Mouse (Mus musculus) CD8-positive naive resting alpha-beta T cell, adult 2 months (primary cell): ENCODE results near the gene Fam213a.

Experiments
- DNase-seq, 2 experiments: peaks; one replicate each; pipeline ENCODE4 v3.0.0; 2022; ENCODE audit warnings: low read depth in 2 of 2, low spot score in 2 of 2

Gene Fam213a

GRCm38 (mm10) chr14:40963501-40964213, 49.9 kb downstream of the Fam213a start:
- DNase-seq: no peak

DNA sequence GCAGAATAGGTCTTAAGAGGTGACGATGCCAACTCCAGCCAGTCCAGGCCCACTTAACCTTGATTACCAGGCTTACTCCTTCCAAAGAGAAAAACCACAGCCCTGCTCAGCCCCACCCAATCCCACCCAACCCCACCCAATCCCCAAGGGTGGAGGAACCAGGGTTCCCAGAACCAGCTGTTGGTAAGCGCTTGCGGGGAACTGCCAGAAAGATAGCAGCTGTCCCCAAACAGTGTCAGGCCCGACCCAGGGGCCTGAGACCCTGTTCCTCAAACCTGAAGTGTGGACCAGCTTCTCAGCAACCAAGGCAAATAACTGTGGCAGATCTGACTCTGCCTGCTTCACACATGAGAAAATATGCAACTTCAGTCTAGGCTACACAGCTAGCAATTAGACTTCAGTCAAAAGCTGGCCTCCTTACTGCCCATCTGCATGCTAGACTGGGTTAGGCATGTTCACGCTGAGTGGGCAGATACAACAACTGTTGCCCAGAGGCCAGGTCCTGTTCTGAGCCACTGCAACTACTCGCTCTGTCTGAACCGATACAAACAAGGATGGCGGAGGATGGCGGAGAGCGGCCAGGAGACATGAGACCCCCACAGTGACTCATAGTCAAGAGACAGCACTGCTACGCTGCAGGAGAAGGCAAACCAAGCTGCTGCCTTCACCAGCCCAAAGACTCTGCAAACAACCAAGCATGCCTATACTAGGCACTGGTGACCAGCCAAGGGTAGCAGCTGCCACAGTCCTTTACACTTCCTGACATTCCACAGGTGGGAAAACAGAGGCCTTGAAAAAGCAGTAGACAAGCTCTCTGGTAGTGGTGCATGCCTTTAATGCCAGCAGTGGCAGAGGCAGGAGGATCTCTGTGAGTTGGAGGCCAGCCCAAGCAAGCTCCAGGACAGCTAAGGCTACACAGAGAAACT, 51.0 kb downstream of the Fam213a start:
- no peak for DNase-seq

- DNase-seq: no peak
Measured at GRCm38 (mm10) chr14:40960237-40960636, 53.4 kb downstream of the Fam213a start.

- no peak for DNase-seq
Measured at GRCm38 (mm10) chr14:40959586-40959985, 54.0 kb downstream of the Fam213a start.

GRCm38 (mm10) chr14:40958986-40959381, 54.6 kb downstream of the Fam213a start:
- peak in 1 of 2 experiments; percentile 39 for DNase-seq

DNA sequence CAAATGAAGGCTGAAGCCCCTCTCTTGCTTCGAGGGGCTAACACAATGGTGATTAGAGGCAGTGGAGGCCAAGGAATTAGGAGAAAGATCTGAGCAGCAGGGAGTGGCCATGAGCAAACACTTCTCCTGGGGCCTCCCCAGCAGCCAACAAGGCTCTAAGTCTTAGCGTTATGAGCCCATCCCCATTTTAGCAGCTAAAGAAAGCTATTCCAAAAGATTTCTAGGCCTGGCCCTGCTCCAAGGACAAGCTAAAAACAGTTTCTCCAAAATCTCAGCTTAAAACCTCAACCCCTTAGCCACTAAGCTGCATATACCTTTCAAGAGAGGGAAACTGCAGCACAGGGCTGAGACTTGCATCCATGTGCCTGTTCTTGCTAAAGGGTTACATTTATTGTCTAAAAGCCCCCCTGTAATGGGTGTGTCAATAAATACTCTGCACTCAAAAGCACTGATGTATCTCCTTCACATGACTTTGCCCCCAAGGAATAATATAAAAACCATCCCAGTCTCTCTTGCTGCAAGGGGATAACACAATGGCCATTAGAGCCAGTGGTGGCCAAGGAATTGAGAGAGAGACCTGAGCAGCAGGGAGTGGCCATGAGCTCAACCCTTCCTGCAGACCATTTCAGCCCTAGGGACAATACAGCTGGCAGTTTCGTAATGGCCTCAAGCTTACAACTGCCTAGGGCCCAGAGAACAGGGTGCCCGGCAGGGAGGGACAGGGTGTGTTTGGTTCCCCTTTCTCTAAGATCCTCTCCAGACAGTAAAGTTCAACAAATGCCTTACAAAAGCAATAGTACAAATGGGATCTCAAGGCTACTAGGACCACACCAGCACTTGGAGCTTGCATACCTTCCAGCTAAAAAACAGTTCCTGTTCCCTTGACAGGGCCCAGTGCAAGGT, 55.3 kb downstream of the Fam213a start:
- no peak for DNase-seq

DNA sequence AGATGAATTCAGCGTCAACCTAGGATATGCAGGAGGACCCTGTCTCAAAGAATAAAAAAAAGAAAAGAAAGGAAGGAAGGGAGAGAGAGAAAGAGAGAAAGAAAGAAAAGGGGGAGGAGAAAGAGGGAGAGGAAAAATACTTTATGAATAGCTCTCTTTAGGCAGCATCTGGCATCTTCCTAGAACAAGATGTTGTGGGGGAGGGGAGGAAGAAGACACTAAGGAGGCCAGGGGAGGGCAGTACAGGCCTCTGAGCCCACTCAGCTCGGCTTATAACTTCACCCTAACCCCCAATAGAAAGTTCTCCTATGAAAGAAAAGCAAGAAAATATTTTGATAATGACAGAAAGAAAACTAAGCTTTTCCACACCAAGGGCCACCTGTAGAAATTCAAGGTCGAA, 56.0 kb downstream of the Fam213a start:
- DNase-seq: no peak

DNA sequence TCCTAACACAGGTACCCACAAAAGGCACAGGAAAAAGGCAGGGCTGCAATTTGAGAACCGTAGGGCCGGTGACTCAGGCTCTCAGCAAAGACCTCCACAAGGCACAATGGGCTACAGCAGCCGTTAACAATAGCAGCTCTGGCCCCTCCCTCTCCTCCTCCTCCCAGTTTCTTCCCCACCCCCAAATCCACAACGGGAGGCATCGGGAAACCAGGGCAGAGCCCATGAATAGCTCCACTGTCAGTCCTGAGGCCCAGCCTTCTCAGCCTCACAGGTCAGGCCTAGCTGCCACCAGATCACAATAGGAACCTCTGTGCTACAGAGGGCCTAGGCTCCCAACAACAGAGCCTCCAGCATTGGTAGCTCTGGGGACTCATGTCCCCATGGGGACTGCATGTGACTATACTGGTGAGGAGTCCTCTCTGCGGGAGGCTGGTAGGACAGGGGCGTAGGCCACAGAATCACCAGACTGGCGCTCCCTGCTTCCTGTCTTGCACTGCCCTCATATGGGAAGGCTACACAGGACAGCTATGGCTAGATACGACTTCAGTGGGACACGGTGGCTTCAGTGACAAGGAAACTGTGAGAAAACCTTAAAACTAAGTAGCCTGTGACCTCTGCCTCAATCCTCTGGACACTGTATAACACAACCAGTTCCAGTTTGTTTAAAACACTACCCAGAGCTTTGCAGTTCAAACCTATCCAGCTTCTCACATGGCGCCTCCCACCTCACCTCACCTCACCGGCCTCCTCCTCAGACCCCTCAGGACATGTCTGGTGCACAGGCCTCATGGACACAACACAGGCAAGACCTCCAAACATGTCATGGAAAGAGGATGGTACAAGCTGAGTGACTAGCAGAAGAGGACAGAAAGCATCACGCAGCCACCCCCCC, 57.1 kb downstream of the Fam213a start:
- no peak for DNase-seq

DNA sequence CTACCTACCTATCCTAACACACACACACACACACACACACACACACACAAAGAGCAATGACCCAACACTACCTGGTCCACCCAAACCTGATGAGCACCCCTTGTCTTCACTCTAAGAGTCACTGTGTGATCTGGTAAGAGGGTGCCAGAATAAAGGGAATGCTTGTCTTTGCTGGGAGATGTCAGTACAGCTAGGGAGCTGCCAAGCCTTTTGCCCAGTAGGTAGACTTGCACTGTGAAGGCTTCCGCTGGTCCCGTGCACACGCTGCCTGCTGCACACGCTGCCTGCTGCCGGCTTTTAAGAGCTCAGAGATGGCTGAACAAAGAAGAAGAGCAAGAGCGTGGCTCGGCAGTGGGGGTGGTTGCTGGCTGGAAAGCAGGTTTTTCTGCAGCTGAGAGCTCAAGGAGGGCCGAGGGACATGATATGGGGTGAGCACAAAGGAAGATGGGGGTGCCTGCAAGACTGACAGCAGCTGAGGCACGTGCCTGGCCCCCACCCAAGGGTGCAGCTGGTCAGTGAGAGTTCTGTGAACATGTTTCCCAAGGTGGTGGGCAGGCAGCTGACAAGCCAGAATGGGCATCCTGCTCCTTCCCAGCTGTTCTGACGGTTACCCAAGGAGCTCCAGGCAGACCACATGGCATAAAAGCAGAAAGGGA, 57.9 kb downstream of the Fam213a start:
- DNase-seq: peak in 1 of 2 experiments; percentile 39

- DNase-seq: no peak
Measured at GRCm38 (mm10) chr14:40955146-40955545, 58.4 kb downstream of the Fam213a start.

- no peak for DNase-seq
Measured at GRCm38 (mm10) chr14:40953381-40953780, 60.2 kb downstream of the Fam213a start.

DNA sequence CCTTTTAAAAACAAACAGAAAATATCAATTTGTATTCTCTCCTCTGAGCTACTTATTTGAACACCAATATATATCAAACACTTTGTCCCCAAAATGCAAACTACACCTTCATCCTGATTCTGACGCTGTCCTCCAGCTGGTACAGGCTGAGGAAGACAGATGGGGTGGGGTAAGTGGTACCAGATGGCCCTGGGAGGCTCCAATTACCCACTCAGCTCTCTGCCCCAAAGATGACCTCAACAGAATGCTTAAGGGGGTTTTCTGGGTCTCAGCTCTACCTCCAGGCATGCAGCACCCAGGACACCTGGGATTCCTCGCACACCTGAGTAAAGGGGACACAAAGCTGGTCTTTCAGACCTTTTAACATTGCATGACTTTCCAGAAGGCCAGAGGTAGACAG, 60.9 kb downstream of the Fam213a start:
- no peak for DNase-seq

GRCm38 (mm10) chr14:40952301-40952700, 61.3 kb downstream of the Fam213a start:
- DNase-seq: no peak

GRCm38 (mm10) chr14:40949730-40950614, 63.6 kb downstream of the Fam213a start:
- DNase-seq: no peak

DNA sequence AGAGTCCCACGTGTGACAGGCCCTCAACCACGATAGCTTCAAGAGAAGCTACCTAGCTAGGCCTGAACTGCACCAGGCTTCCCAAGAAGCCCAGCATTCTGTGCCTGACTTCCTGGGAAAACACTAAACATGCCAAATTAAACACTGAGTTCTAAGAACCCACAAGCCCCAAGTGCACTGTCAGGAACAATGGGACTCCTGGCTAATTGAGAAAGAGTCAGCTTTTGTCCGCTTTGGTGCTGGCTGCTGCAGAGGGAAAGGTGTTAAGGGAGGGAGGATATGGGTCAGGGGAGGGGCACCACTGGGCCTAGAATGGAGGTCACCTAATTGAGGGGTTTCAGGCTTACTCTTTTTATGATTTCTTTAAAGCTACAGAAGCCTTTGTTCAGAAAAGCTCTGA, 64.5 kb downstream of the Fam213a start:
- DNase-seq: no peak

GRCm38 (mm10) chr14:40948522-40948921, 65.1 kb downstream of the Fam213a start:
- DNase-seq: no peak

DNA sequence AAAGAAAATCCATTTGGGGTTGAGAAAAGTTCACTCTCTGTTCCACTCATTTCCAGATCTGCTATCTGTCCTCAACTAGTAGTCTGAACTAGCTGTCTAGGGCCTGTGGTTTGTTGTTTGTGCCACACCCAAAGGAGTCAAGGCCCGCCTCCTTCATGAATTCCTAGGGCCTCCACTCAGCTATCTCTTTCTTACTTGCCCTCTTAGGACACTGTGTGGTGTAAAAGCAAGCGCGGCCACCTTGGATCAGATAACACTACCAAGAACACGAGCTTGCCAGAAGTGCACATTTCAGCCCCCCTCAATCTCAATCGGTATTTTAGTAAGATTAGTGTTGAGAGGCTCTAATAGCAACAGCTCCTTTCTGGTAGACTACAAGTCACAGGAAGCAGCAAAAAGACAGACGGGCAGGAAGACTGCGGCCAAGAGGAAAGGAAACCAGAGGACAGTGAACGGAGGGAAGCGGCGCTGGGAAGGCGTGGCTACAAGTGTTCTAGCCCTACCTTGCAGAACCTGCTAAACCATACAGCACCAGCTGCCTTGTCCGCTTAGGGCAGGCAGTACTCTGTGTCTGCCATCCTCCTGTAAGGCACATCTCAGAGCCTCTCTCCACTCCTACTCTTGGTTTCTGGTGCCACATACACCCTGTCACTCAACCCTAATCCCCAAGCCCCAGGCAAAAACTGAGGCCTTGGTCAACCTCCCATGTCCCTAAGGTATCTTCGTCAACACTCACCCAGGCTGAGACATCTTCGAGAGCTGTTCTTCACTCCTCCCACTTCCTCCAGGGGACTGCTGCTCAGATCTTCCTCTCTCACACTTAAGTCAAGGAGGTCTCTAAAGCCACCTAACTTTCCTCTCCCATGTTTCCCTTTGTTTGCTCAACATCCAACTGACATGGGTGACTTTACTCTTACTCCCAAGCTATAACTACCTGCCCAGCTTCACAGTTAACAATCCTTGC, 65.9 kb downstream of the Fam213a start:
- peak; percentile 53 to 69 for DNase-seq

DNA sequence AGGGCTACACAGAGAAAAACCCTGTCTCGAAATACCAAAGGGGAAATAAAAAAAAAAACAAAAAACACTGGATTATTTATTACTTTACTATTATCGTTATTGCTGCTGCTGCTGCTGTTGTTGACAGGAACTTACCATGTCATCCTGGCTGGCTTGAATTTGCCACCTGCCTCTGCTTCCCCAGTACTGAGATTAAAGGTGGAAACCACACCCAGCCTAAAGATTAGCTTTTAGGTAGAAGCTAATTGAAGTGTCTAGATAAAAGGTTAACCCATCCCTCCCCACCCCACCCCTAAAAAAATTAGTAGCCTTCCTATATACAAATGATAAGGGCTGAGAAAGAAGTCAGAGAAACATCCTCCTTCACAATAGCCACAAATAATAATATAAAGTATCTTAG, 69.8 kb downstream of the Fam213a start:
- DNase-seq: no peak
